Mouse (Mus musculus) spleen, adult 2 months (tissue): ENCODE measurements around the gene Cdh16.

Experiments used
- CTCF ChIP-seq: fragments of 200-500 bp; IDR thresholded peaks from 2 replicates; pipeline ENCODE4 v1.5.1; 2011; ENCODE audit warnings: mild to moderate bottlenecking, inconsistent platforms; ENCODE audit not compliant: insufficient read depth, insufficient read length, insufficient replicate concordance; ENCODE audit errors: extremely low read depth
- POLR2A ChIP-seq: fragments of 200-500 bp; IDR thresholded peaks from 2 replicates; pipeline ENCODE4 v1.6.1; 2011; ENCODE audit warnings: low read depth, low read length, inconsistent platforms

DNA sequence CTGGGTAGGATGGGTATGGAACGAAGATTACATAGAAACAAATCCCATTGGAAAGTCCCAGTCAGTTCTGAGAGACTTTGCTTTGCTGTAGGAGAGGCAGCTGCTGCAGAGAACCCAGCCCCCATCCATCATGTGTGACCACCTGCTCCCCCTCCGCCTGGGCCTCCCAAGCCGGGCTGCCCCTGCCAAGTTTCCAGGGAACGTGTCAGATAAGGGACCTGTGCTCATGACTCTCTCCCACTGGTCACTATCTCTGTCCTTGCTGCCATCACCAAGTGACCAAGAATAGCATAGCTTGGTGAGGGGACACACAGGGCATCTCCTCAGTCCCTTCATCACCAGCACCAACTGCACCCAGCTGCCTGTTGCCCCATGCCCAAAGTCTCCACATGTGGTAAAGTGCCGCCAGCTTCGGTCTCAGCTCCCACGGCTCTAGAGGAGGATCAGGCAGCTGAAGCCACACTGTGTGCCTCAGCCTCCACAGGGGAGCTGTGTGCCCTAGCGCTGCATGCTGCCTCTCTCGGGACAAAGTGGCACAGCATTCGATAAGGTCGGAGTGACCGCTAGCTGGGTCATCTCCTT, 13.9 kb downstream of the Cdh16 start:
- no peak for TF ChIP-seq CTCF
- TF ChIP-seq POLR2A = no peak
